Mouse (Mus musculus): ENCODE data around the gene Rapgef3.

GRCm38 (mm10) chr15:97766594-97767279 lies 1.0 kb downstream of the Rapgef3 start:
- no peak for TF ChIP-seq CTCF (IDR thresholded peaks at IDR 0.05; ENCODE audit: low read depth, low read length)
- no peak for TF ChIP-seq POLR2A (IDR thresholded peaks at IDR 0.05; ENCODE audit: borderline replicate concordance, low read depth, low read length)

Data from bone marrow macrophage, adult 2 months (primary cell).